Mouse (Mus musculus) megakaryocyte-erythroid progenitor cell, adult 5-6 weeks (primary cell): ENCODE measurements around the gene Il9r. TPM values are rescaled to one million over a fixed set of nuclear protein-coding genes. Genes with fewer than 3 reads are reported as not detected.
"Not testable (repeated sequence)": the region's sequence is repeated elsewhere in the genome, so short reads cannot be mapped to it uniquely, and the experiment has no call there.

ENCODE experiments used
- ATAC-seq: replicated peaks from 2 replicates; pipeline ENCODE4 v1.8.0; 2016; ENCODE audit warnings: mild to moderate bottlenecking, inconsistent platforms; ENCODE audit not compliant: severe bottlenecking, poor library complexity, low FRiP score, low TSS enrichment
- total RNA-seq, 2 experiments: library from RNA; stranded (forward) in 1 of 2; stranded (reverse) in 1 of 2; fragments of 200-1000, 215-1000 nt in 1 of 2; fragments of >200 nt in 1 of 2; fragmentation: Nextera tagmentation in 1 of 2; gene quantifications; 2 replicates each; pipeline ENCODE4 v1.2.3; 2014 to 2017

Gene Il9r
- total RNA-seq, 2 experiments from 2014 or later: not detected

GRCm38 (mm10) chr11:32205058-32205873 is 5.2 kb upstream of the Il9r start, which contains the start of gene Snrnp25:
TSS of gene Snrnp25 (plus strand) at chr11:32205415.
- ATAC-seq: peak; percentile 97

- ATAC-seq: no peak
These were observed 2.0 kb upstream of the Il9r start for GRCm38 (mm10) chr11:32201922-32202685.

DNA sequence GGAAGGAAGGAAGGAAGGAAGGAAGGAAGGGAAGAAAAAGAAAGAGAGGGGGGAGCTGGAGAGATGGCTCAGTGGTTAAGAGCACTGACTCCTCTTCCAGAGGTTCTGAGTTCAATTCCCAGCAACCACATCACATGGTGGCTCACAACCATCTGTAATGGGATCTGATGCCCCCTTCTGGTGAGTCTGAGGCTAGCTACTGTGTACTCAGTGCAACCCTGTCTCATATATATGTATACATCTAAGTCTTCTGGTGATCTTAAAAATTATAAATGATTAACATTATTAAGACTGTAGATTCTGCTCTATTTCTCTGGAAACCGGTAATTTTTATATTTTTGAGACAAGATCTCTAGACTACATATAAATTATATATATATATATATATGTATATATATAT is 913 bp upstream of the Il9r start:
- ATAC-seq: not testable (repeated sequence)

DNA sequence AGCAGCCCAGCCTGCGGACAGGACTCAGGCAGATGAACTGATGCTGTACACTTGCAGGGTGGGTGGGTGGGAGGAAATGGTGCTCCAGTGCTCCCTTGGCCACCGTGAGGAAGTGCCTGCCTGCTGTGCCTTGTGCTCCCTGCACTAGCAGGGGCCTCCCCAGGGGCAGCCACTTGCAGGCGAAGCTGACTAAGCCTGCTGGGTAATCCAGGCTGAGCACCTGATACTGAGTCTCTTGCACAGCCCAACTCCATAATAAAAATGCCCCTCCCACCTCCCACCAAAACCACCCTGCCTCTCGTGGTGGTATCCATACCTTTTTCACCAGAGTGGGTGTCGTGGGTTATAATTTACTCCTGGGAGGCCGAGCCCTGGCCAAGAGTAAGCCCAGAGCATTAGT is 849 bp downstream of the Il9r start:
- no peak for ATAC-seq

DNA sequence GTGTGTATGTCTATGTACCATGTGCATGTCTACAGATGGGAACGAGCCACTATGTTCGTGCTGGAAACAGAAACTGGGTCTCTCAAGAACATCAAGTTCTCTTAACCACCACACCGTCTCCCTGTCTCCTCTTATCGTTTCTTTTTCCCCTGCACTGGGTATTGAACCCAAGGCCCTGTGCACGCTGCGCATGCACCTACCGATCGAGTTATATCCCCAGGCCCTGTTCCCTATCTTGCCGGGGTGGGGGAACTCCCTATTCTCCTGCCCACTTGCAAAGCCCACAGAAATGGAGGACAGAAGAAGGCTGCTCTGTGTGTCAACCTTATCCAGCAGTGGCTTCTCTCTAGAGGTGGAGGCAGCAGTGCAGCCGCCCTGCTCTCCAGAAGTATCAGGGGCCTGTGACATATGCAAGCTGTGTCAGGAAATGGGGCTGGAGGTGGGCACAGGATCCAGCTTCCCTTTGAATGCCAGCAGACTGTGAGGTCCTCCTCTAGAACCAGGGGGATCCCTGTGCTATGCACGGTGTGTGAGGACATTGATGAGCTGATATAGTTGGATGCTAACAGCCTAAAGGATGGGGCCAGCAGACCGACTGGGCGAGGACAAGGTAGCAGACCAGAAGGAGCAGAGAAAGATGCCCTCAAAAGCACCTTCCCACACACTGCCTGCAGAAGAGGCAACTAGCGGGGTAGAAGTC is 1.7 kb downstream of the Il9r start:
- ATAC-seq: no peak

DNA sequence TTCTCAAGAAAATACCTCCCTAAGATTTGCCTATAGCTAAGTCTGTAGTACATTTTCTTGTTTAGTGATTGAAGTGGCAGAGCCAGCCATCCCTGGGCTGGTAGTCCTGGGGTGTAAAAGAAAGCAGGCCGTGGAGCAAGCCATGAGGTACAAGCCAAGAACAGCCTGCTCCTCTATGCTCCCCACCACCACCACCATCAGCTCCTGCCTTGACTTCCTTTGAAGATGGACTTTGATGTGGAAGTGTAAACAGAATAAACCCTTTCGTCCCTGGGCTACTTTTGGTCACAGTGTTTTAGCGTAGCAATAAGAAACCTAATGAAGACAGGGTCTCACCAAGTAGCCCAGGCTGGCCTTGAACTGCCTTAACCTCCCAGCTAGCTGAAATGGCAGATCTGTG is 2.3 kb downstream of the Il9r start:
- no peak for ATAC-seq

- no peak for ATAC-seq
These were observed 3.4 kb downstream of the Il9r start for GRCm38 (mm10) chr11:32196727-32197126.

DNA sequence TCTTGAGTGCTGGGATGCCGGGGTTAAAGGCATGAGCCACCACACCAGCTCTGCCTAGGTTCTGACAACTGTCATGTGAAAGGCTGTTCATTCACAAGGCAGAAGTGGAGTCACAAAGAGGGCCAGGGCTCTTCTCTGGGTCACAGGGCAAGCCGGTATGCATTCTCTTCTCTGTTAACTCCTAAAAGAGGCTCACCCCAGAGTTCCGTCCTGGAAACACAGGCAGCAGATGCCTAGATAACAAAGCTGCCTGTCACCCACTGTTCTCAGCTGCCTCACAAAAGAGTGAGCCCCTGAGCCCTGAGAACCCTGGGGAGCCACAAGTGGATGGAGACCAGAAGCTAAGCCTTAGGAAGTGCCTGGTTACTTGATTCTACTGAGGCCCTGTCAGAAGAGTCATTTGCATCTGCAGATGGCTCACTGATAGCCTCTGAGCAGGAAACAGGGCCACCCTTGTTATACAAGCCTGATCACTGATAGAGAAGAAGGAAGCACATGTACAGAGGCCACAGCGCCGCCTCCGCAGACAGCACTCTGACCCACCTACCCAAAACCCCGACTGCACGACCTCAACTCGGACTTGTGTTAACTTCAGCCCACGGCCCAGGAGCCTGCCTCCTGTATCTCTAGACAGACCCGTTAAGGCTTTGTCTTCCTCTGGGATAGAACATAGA is 4.1 kb downstream of the Il9r start:
- ATAC-seq: peak; percentile 27

DNA sequence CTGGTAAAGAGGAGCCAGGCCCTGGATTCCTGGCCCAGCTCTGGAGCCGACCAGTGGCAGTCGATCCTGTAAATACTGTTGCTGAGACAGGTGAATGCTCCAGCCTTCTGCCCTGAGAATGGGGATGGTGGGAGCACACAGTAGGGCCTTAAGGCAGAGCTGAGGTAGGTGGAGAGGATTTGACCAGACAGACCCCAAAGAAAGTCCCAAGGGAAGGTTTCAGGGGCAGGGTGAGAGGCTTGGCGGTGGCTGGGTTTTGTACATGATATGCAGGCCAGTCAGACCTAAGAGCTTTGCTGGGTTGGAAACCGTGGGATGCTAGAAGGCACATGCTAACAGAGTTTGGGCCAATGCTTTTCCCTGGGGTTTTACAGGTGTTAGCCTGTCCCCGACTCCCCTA is 5.5 kb downstream of the Il9r start:
- no peak for ATAC-seq

DNA sequence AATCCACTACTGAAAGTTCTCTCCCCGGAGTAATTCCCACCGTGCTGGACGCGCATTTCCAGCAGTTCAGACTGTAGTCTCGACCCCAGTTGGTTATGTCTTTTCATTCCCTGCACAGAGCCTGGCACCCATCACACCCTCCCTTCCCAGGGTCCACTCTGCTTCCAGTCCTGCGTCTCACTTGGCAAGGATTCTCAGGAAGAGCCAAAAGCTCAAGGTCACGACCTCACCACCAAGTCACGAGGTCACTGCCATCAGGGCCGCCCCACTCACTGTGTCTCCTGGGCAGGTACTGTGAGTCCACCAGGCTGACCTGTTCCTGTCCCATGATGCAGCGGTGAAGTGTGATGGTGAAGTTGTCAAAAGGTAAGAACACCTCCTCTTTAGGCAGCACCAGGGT is 6.0 kb downstream of the Il9r start:
- ATAC-seq: no peak

- no peak for ATAC-seq
These were observed 6.9 kb downstream of the Il9r start for GRCm38 (mm10) chr11:32193156-32193555.

DNA sequence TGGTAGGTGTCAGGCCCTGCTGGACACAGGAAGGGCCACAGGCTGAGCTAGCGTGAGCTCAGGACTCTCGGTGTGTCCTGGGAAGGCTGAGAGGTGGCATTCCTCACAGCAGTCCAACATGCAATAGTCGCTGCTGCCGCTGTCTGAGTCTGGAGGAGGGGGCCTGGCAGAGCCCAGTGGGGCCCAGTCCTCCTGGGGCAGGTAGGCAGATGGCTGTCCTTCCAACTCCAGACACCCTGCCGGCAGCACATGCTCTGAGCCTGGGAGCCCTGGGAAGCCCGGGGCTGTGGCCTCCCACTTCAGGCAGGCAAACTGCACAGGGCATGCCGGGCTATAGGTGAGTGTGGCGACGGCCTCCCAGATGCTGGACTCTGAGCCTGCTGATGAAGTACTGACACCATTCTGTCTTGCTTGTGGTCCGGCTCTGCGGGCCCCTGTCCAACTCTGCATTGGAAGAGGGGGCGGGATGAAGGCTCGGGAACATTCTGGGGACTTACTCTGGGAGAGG is 9.4 kb downstream of the Il9r start:
- no peak for ATAC-seq

GRCm38 (mm10) chr11:32190119-32190518 is 10.0 kb downstream of the Il9r start:
- ATAC-seq: no peak

DNA sequence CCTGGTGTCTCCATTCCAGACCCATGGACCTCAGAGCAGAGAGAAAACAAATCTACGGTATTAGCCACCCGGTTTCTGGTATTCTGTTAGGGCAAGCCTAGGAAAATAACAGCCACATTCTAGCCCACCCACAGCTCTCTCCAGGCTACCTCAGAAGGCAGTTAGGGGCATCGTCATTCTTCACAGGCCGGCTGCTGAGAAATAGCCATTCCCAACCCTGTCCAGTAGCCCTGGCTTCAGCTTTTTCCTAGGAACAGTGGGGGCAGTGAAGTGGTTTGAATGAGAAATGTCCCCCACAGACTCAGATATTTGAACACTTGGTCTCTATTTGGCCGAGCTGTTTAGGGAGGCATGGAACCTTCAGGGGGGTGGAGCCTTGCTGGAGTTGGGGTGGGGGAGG is 10.6 kb downstream of the Il9r start:
- ATAC-seq: no peak

- no peak for ATAC-seq
These were observed 11.2 kb downstream of the Il9r start for GRCm38 (mm10) chr11:32188881-32189280.

- no peak for ATAC-seq
These were observed 12.8 kb downstream of the Il9r start for GRCm38 (mm10) chr11:32187256-32187655.

DNA sequence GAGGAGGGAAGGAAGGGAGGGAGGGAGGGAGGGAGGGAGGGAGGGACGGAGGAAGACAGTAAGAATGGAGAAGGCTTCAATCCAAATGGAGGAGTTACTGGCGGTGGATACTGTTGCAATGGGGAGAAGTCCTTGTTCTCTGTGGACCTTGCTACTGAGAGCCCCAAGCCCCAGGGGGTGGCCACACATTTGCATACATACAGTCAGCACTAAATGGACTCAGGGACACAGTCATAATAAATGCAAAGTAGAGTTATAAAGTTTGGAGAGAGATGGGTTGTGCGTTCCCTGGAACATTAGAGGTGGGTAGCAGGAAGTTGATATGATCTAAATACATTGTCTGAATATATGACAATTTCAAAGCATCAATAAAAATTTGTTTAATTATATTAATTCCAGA is 14.0 kb downstream of the Il9r start:
- no peak for ATAC-seq

DNA sequence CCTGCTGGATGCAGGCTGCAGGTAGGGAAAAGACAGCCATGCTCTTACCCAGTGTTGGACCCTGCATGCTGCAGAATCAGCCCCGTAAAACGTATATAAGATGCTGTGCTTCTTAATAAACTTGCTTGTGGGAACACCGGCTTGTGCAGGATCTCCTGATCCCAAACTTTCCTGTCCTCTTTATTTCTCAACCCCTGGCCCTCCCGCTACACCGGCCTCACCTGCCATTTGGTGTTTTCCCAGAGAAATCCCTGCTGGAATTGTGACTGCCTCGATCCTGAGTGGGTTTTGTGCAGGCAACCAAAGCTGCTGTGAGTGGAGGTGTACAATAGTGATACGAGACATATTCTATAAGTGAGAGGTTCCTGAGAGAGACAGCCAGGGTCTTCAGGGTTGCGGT is 15.6 kb downstream of the Il9r start:
- ATAC-seq: no peak
